ENCODE assay signal across 15 mouse cellular contexts in genomic region chr19:9073776-9074411, GRCm38 (mm10). TPM values are rescaled to one million over a fixed set of nuclear protein-coding genes. Genes with fewer than 3 reads are reported as not detected.
A peak's percentile ranks its signal among the peaks of the same experiment; 100 is the strongest.
DNase-seq lines count a peak whose midpoint lies in the region; ATAC-seq and TF ChIP-seq lines count a peak whose summit lies in the region.
"Had no signal": no experiment of that assay in that cellular context is flagged by ENCODE, and none has a peak within 500 bp of the region (broad histone marks: within the 10 kb centered on the region; RNA-seq: fewer than 3 reads in every experiment).

No protein-coding gene starts in this region.

- H3K4me1 ChIP-seq in heart, embryonic 14.5 days (ENCODE audit: control insufficient read depth in 2 of 2, insufficient read depth in 2 of 2, low read length in 2 of 2): peaks cover 31% of the 10 kb centered on the region in 2 experiments
- H3K4me1 ChIP-seq in lung, postnatal 0 days (ENCODE audit: insufficient read depth, low read depth, low read length): peaks cover 28% of the 10 kb centered on the region
- peaks cover 35% of the 10 kb centered on the region for H3K4me1 ChIP-seq in thymus, adult 2 months (replicated peaks; ENCODE audit: control insufficient read depth, insufficient read depth, low read length)

- no peaks in the 10 kb centered on the region for H3K36me3 ChIP-seq in heart, embryonic 14.5 days (ENCODE audit: control insufficient read depth, insufficient read depth, low read length)
- H3K36me3 ChIP-seq in lung, postnatal 0 days (ENCODE audit: insufficient read depth, low read length): no peaks in the 10 kb centered on the region
- no peaks in the 10 kb centered on the region for H3K36me3 ChIP-seq in thymus, adult 2 months (ENCODE audit: control insufficient read depth, insufficient read depth, low read length)
- H3K36me3 ChIP-seq: neural tube, embryonic 13.5 days had no signal

- intact Hi-C loops in heart, postnatal 14 days (cut with DNase I): loop anchor here (5.0 kb wide), 1 partner anchor 42 kb away; no protein-coding TSS in a partner anchor
- intact Hi-C loops in left cerebral cortex, postnatal 25 days (cut with DNase I): no loop called here

- no peak for TF ChIP-seq POLR2A in thymus, adult 2 months (IDR thresholded peaks at IDR 0.05; ENCODE audit: control insufficient read depth, extremely low read depth, insufficient read depth, low read length, poor library complexity)

- no peaks in the 10 kb centered on the region for H3K27me3 ChIP-seq in heart, embryonic 14.5 days (ENCODE audit: control insufficient read depth, insufficient read depth, low read length)
- H3K27me3 ChIP-seq in lung, postnatal 0 days (replicated peaks; ENCODE audit: insufficient read depth, low read length): no peaks in the 10 kb centered on the region
- H3K27me3 ChIP-seq in thymus, adult 2 months (ENCODE audit: control insufficient read depth, insufficient read depth, low read length): no peaks in the 10 kb centered on the region
- H3K27me3 ChIP-seq: neural tube, embryonic 13.5 days had no signal

- TF ChIP-seq CTCF in lung, postnatal 0 days (IDR thresholded peaks at IDR 0.05): no peak
- no peak for TF ChIP-seq CTCF in thymus, adult 2 months (IDR thresholded peaks at IDR 0.05; ENCODE audit: borderline replicate concordance, control insufficient read depth, extremely low read depth, insufficient read depth, low read length, poor library complexity)

- ATAC-seq in heart, embryonic 14.5 days (ENCODE audit: insufficient number of reproducible peaks, insufficient read depth, low FRiP score, low read depth): no peak
- ATAC-seq in lung, postnatal 0 days: peak; percentile 50
- ATAC-seq: CD4-positive, CD25-positive, alpha-beta regulatory T cell, adult 4 months had no signal

- peak overlapping the region; percentile 46 to 71 for H3K27ac ChIP-seq in heart, embryonic 14.5 days (replicated peaks in 1 of 2; ENCODE audit: control insufficient read depth in 1 of 2, insufficient read depth in 1 of 2, low read depth in 2 of 2, low read length in 2 of 2)
- H3K27ac ChIP-seq in lung, postnatal 0 days (ENCODE audit: low read length): peak overlapping the region; percentile 71
- H3K27ac ChIP-seq in thymus, adult 2 months (ENCODE audit: control insufficient read depth, insufficient read depth, low read length): no peak overlapping the region
- H3K27ac ChIP-seq: neural tube, embryonic 13.5 days had no signal

- no peak overlapping the region for H3K4me3 ChIP-seq in heart, embryonic 14.5 days (ENCODE audit: control insufficient read depth in 1 of 2, insufficient read depth in 1 of 2, low read depth in 1 of 2, low read length in 2 of 2)
- H3K4me3 ChIP-seq in lung, postnatal 0 days (ENCODE audit: low read depth, low read length): no peak overlapping the region
- no peak overlapping the region for H3K4me3 ChIP-seq in thymus, adult 2 months (ENCODE audit: control insufficient read depth, insufficient read depth, low read length)
- H3K4me3 ChIP-seq: neural tube, embryonic 13.5 days had no signal

- TF ChIP-seq EP300 in lung, postnatal 0 days (IDR thresholded peaks at IDR 0.05): peak; percentile 74

- DNase-seq in heart, adult 11 months: peak; percentile 98
- DNase-seq in heart, postnatal 14 days: no peak
- peak; percentile 88 for DNase-seq in Muller cell, postnatal 12 days (ENCODE audit: inconsistent ontology term)
- peak; percentile 63 for DNase-seq in lung, postnatal 0 days (ENCODE audit: low spot score)
- DNase-seq in thymus, adult 2 months: no peak
- no peak for DNase-seq in ovary, postnatal 10 days (ENCODE audit: low spot score)
- no peak for DNase-seq in left cerebral cortex, postnatal 25 days (ENCODE audit: low spot score in 2 of 2)
- DNase-seq: embryo, embryonic 11 days; layer of hippocampus, adult 9-11 months had no signal

- H3K9me3 ChIP-seq in heart, embryonic 14.5 days (ENCODE audit: control insufficient read depth, low read length): no peaks in the 10 kb centered on the region
- H3K9me3 ChIP-seq in lung, postnatal 0 days (ENCODE audit: low read length): no peaks in the 10 kb centered on the region
- H3K9me3 ChIP-seq: neural tube, embryonic 13.5 days had no signal

- 42% methylated on average over 12 of the region's 12 CpGs for WGBS in heart, embryonic 14.5 days
- 52% methylated on average over 12 of the region's 12 CpGs for WGBS in lung, postnatal 0 days
- 71% methylated on average over 12 of the region's 12 CpGs for WGBS in thymus, adult 2 months

- no peak overlapping the region; the same call in 1 of the 2 replicates for H3K9ac ChIP-seq in heart, embryonic 14.5 days (ENCODE audit: low read length)
- no peak overlapping the region for H3K9ac ChIP-seq in lung, postnatal 0 days (replicated peaks; ENCODE audit: low read depth)
- H3K9ac ChIP-seq: neural tube, embryonic 13.5 days had no signal

- H3K4me2 ChIP-seq in heart, embryonic 14.5 days (ENCODE audit: low read length): no peak overlapping the region; the same call in 1 of the 2 replicates
- no peak overlapping the region for H3K4me2 ChIP-seq in lung, postnatal 0 days (replicated peaks; ENCODE audit: low read depth, low read length)
- H3K4me2 ChIP-seq: neural tube, embryonic 13.5 days had no signal

RNA-seq across cellular contexts. Expression of gene Scgb1a1, which starts 13.9 kb away (rescaled TPM):
- 100 to 1,000 TPM in 1 of 2 experiments, not detected in 1; 233 TPM for total RNA-seq in heart, postnatal 14 days (2021)
- not detected in 2 replicates for polyA plus RNA-seq in heart, embryonic 14.5 days (2014; fragmentation: Nextera tagmentation; extraction: Ambion mirVana)
- polyA plus RNA-seq in lung, postnatal 0 days (2015; fragmentation: Nextera tagmentation; extraction: Ambion mirVana): 26,192 and 26,425 TPM in 2 replicates
- polyA plus RNA-seq in thymus, adult 2 months (2012; rRNA removed): 65.9 and 174 TPM in 2 replicates
- not detected for total RNA-seq in left cerebral cortex, postnatal 25 days (2021)
- total RNA-seq: adrenal gland, postnatal 4 days; gastrocnemius, adult 8-10 months had no signal
- polyA plus RNA-seq: CD4-positive, CD25-positive, alpha-beta regulatory T cell, adult 4 months; liver, embryonic 16.5 days; neural tube, embryonic 13.5 days had no signal

Comparison
In these comparisons a context has a peak if more than half of its experiments do, and no peak if none do; other contexts are left out.
1. DNase-seq: peak in heart, adult 11 months (single experiment), Muller cell, postnatal 12 days (single experiment) and lung, postnatal 0 days (single experiment); none in heart, postnatal 14 days (0 of 2), thymus, adult 2 months (single experiment), ovary, postnatal 10 days (single experiment) and left cerebral cortex, postnatal 25 days (0 of 2).
2. RNA of gene Scgb1a1, which starts 13.9 kb away (polyA plus RNA-seq): 26,192 to 26,425 TPM in lung, postnatal 0 days and 65.9 to 174 TPM in thymus, adult 2 months; not detected in heart, embryonic 14.5 days; every median in the first group is over 10 times any median in the second.